Mouse (Mus musculus) liver, embryonic 14.5 days (tissue): ENCODE measurements at regions not wholly inside any gene's neighbourhood (a gene's known extent, or its start where the extent isn't known, plus 50 kb on each side); places are given as distances from the start of the nearest gene placed in this dataset.
A peak's percentile ranks its signal among the peaks of the same experiment; 100 is the strongest.

Experiments used
- ATAC-seq: fragments of 200-750 bp; cut with Nextera tagmentation; 2 replicates; pipeline ENCODE4 v1.8.0; 2017; ENCODE audit warnings: moderate number of reproducible peaks, mild to moderate bottlenecking, moderate library complexity; ENCODE audit not compliant: insufficient read depth
- DNase-seq, 3 experiments: peaks; one replicate each; pipeline ENCODE4 v3.0.0-alpha.2; 2012 to 2013; ENCODE audit warnings: low read depth in 3 of 3, low spot score in 3 of 3
- H3K27ac ChIP-seq: fragments of 300-500 bp; sonication (generic); 2 replicates; pipeline ENCODE4 v1.5.1; 2014; ENCODE audit warnings: moderate library complexity, mild to moderate bottlenecking, control low read depth, inconsistent platforms
- H3K27me3 ChIP-seq: fragments of 300-500 bp; sonication (generic); 2 replicates; pipeline ENCODE4 v1.6.1; 2014; ENCODE audit warnings: mild to moderate bottlenecking, low read length, moderate library complexity; ENCODE audit not compliant: control insufficient read depth, insufficient read depth
- H3K36me3 ChIP-seq: fragments of 300-500 bp; sonication (generic); replicated peaks from 2 replicates; pipeline ENCODE4 v1.6.1; 2014; ENCODE audit warnings: low read depth; ENCODE audit not compliant: control insufficient read depth, insufficient read depth
- H3K4me1 ChIP-seq, 2 experiments: fragments of 200-500 bp in 1 of 2; fragments of 300-500 bp in 1 of 2; sonication (generic) in 1 of 2; replicated peaks; 2 replicates each; pipeline ENCODE4 v1.6.1; 2012 to 2014; ENCODE audit warnings: antibody characterized with exemption in 1 of 2, inconsistent platforms in 1 of 2, low read length in 1 of 2; ENCODE audit not compliant: control insufficient read depth in 2 of 2, insufficient read depth in 2 of 2
- H3K4me2 ChIP-seq: fragments of 300-500 bp; sonication (generic); 2 replicates; pipeline ENCODE4 v1.6.1; 2014; ENCODE audit warnings: low read depth, mild to moderate bottlenecking, control low read depth, moderate library complexity
- H3K4me3 ChIP-seq, 2 experiments: fragments of 200-500 bp in 1 of 2; fragments of 300-500 bp in 1 of 2; sonication (generic) in 1 of 2; 2 replicates each; pipeline ENCODE4 v1.5.1; 2012 to 2014; ENCODE audit warnings: low read depth in 2 of 2, low read length in 2 of 2, mild to moderate bottlenecking in 2 of 2, control low read depth in 1 of 2, inconsistent platforms in 1 of 2, moderate library complexity in 1 of 2; ENCODE audit not compliant: insufficient read depth in 1 of 2
- H3K9ac ChIP-seq: fragments of 300-500 bp; sonication (generic); replicated peaks from 2 replicates; pipeline ENCODE4 v1.6.1; 2014; ENCODE audit warnings: mild to moderate bottlenecking, control low read depth, moderate library complexity
- H3K9me3 ChIP-seq: fragments of 300-500 bp; sonication (generic); 2 replicates; pipeline ENCODE4 v1.6.1; 2016; ENCODE audit warnings: low read length, mixed read lengths; ENCODE audit not compliant: control insufficient read depth
- CTCF ChIP-seq: IDR thresholded peaks from 2 replicates; pipeline ENCODE4 v1.5.1; 2016; ENCODE audit warnings: antibody characterized with exemption, low read depth, control low read depth
- EP300 ChIP-seq: IDR thresholded peaks from 2 replicates; pipeline ENCODE4 v1.6.1; 2016; ENCODE audit warnings: antibody characterized with exemption, low read depth
- WGBS: fragments of 180-500 bp; shearing (Covaris S2); extraction: QIAGEN DNeasy Blood & Tissue Kit; methylation state at CpG from one replicate; pipeline ENCODE4 v1.1.7; 2014; ENCODE audit not compliant: insufficient replicate concordance; 5-methylcytosine and 5-hydroxymethylcytosine counted together

DNA sequence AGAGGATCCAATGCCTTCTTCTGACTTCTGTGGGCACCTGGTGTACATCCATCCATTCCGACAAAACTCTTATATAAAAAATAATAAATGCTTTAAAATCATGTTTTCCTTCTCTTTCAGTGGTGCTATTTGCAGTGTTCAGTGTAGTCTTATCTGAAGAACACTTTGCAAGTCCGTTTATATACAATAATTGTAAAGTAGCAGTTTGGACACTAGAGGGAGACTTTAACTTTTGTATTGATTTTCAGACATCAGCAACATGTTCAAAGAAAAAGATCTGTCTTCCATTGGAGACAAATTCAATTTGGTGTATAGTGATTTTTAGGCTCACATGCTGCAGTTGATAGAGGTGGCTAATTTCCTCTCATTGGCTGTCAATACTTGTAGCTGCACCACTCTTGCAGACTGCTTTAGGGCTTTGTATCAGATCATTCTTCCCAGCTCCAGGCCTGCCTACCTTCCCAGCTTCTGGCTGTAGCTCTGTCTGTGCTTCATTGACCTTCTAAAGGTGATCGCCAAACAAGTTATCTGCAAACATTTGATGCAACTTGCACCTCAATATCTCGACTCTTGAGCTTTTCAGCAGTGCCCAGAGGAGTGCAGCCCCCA lies 74.8 kb upstream of the Sult1c1 start:
- H3K4me3 ChIP-seq: no peak overlapping the region
- 22% methylated on average over 4 of the region's 4 CpGs for WGBS
- no peak overlapping the region for H3K27ac ChIP-seq
- H3K4me1 ChIP-seq: no peaks in the 10 kb centered on the region
- H3K27me3 ChIP-seq: no peaks in the 10 kb centered on the region
- no peak overlapping the region for H3K4me2 ChIP-seq
- no peak; the same call in 1 of the 2 replicates for TF ChIP-seq CTCF
- TF ChIP-seq EP300: no peak
- H3K9me3 ChIP-seq: no peaks in the 10 kb centered on the region
- no peak for DNase-seq
- no peak overlapping the region for H3K9ac ChIP-seq
- ATAC-seq: no peak
- H3K36me3 ChIP-seq: no peaks in the 10 kb centered on the region

- DNase-seq (no peak), ATAC-seq (no peak)
- no peaks in the 10 kb centered on the region for H3K9me3 ChIP-seq
- H3K4me3 ChIP-seq: no peak overlapping the region
- H3K4me1 ChIP-seq: no peaks in the 10 kb centered on the region
- WGBS: 26% methylated on average over 7 of the region's 7 CpGs
- H3K9ac ChIP-seq: no peak overlapping the region
- H3K36me3 ChIP-seq: no peaks in the 10 kb centered on the region
- TF ChIP-seq EP300 (no peak), CTCF (peak; percentile 17; the same call in 1 of the 2 replicates)
- H3K27ac ChIP-seq: no peak overlapping the region
- no peaks in the 10 kb centered on the region for H3K27me3 ChIP-seq
- no peak overlapping the region for H3K4me2 ChIP-seq
Measured at GRCm38 (mm10) chr17:54061280-54061679, 70.8 kb upstream of the Sult1c1 start.
